Mouse (Mus musculus) liver, adult 2 months (tissue): ENCODE measurements around the gene Ahrr. TPM values are rescaled to one million over a fixed set of nuclear protein-coding genes. Genes with fewer than 3 reads are reported as not detected.

Experiments used
- DNase-seq: peaks from one replicate; pipeline ENCODE4 v3.0.0-alpha.2; 2011; ENCODE audit warnings: low read depth, low spot score; ENCODE audit errors: extremely low read depth
- H3K27ac ChIP-seq: fragments of 200-500 bp; replicated peaks from 2 replicates; pipeline ENCODE4 v1.5.1; 2012; ENCODE audit warnings: low read depth, mild to moderate bottlenecking, control low read depth, inconsistent platforms, low read length; ENCODE audit not compliant: insufficient read depth
- H3K27me3 ChIP-seq: fragments of 200-500 bp; 2 replicates; pipeline ENCODE4 v1.6.1; 2012; ENCODE audit warnings: mild to moderate bottlenecking, moderate library complexity, low read length, inconsistent platforms; ENCODE audit not compliant: control insufficient read depth, insufficient read depth
- H3K36me3 ChIP-seq: fragments of 200-500 bp; 2 replicates; pipeline ENCODE4 v1.6.1; 2012; ENCODE audit warnings: low read length, inconsistent platforms; ENCODE audit not compliant: control insufficient read depth, insufficient read depth
- H3K4me1 ChIP-seq: fragments of 200-500 bp; 2 replicates; pipeline ENCODE4 v1.6.1; 2011; ENCODE audit warnings: low read length; ENCODE audit not compliant: control insufficient read depth, insufficient read depth
- H3K4me3 ChIP-seq: fragments of 200-500 bp; 2 replicates; pipeline ENCODE4 v1.5.1; 2011; ENCODE audit warnings: low read depth, mild to moderate bottlenecking, control low read depth, low read length, moderate library complexity; ENCODE audit not compliant: insufficient read depth
- H3K79me2 ChIP-seq: fragments of 200-500 bp; 2 replicates; pipeline ENCODE4 v1.6.1; 2012; ENCODE audit warnings: inconsistent platforms, mild to moderate bottlenecking, low read length, moderate library complexity; ENCODE audit not compliant: control insufficient read depth, insufficient read depth
- H3K9ac ChIP-seq: fragments of 200-500 bp; 2 replicates; pipeline ENCODE4 v1.6.1; 2012; ENCODE audit warnings: low read depth, mild to moderate bottlenecking, control low read depth, inconsistent platforms, low read length
- CTCF ChIP-seq: fragments of 200-500 bp; IDR thresholded peaks from 2 replicates; pipeline ENCODE4 v1.5.1; 2011; ENCODE audit warnings: low read depth, low read length, control low read depth
- POLR2A ChIP-seq: fragments of 200-500 bp; IDR thresholded peaks from 2 replicates; pipeline ENCODE4 v1.6.1; 2011; ENCODE audit warnings: low read length, control low read depth; ENCODE audit not compliant: insufficient read depth; ENCODE audit errors: extremely low read depth
- WGBS: fragments of 180-500 bp; shearing (Covaris S2); methylation state at CpG from one replicate; pipeline ENCODE4 v1.1.7; 2018; 5-methylcytosine and 5-hydroxymethylcytosine counted together
- polyA plus RNA-seq: library from polyadenylated mRNA; depleted of rRNA; stranded (reverse); fragments of >200 nt; gene quantifications from 2 replicates; pipeline ENCODE4 v1.2.3, GENCODE M21; 2012
- total RNA-seq: library from RNA; depleted of rRNA; stranded (reverse); fragments of >200 nt; gene quantifications from 2 replicates; pipeline ENCODE4 v1.2.3, GENCODE M21; 2014

The Ahrr gene
- total and polyA plus RNA-seq, 2 experiments = 0.07 to 0.18 TPM

- H3K36me3 ChIP-seq = no peaks in the 10 kb centered on the region
- peak overlapping the region; percentile 43 for H3K4me3 ChIP-seq
- peak overlapping the region; percentile 34; the same call in 1 of the 2 replicates for H3K9ac ChIP-seq
- no peaks in the 10 kb centered on the region for H3K79me2 ChIP-seq
- TF ChIP-seq CTCF (no peak), POLR2A (no peak)
- H3K27ac ChIP-seq = peak overlapping the region; percentile 46
- DNase-seq = no peak
- no peaks in the 10 kb centered on the region for H3K4me1 ChIP-seq
- WGBS = 7% methylated on average over 35 of the region's 35 CpGs
- peaks cover 3% of the 10 kb centered on the region; the same call in 1 of the 2 replicates for H3K27me3 ChIP-seq
Observed at GRCm38 (mm10) chr13:74259460-74260230, 32.5 kb downstream of the Ahrr start.

GRCm38 (mm10) chr13:74246494-74246893, 45.6 kb downstream of the Ahrr start:
- Histone ChIP-seq H3K79me2 (no peaks in the 10 kb centered on the region), H3K9ac (no peak overlapping the region), H3K27ac (no peak overlapping the region), H3K36me3 (no peaks in the 10 kb centered on the region), H3K4me1 (no peaks in the 10 kb centered on the region), H3K27me3 (no peaks in the 10 kb centered on the region), H3K4me3 (no peak overlapping the region)
- TF ChIP-seq POLR2A (no peak), CTCF (no peak)
- no peak for DNase-seq

DNA sequence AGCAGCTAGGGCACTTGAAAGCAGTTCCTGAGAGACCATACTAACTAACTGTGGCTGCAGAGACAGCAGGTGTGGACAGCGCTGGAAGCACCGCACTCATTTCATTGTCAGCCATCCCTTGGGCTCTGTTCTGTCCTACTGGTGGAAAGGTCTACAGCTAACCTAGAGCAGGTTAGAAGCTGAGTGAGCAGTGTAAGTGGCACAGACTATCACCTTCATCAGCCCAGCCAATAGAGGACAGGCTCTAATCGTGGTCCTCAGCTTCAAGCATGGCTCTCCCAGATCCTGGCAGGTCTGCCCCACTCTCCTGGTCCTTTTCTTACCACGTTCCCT, 46.3 kb downstream of the Ahrr start:
- WGBS = 72% methylated on average over 4 of the region's 4 CpGs
- no peak overlapping the region for H3K27ac ChIP-seq

GRCm38 (mm10) chr13:74245214-74245898, 46.8 kb downstream of the Ahrr start:
- Histone ChIP-seq H3K36me3 (no peaks in the 10 kb centered on the region), H3K4me1 (no peaks in the 10 kb centered on the region), H3K4me3 (no peak overlapping the region), H3K79me2 (no peaks in the 10 kb centered on the region), H3K9ac (no peak overlapping the region), H3K27me3 (no peaks in the 10 kb centered on the region), H3K27ac (no peak overlapping the region)
- no peak for TF ChIP-seq CTCF
- no peak for TF ChIP-seq POLR2A
- 41% methylated on average over 17 of the region's 17 CpGs for WGBS
- DNase-seq = peak; percentile 34

More for the DNA sequence above, 46.3 kb downstream of the Ahrr start:
- TF ChIP-seq POLR2A (no peak), CTCF (no peak)
- Histone ChIP-seq H3K79me2 (no peaks in the 10 kb centered on the region), H3K9ac (no peak overlapping the region), H3K4me1 (no peaks in the 10 kb centered on the region), H3K4me3 (no peak overlapping the region), H3K27me3 (no peaks in the 10 kb centered on the region), H3K36me3 (no peaks in the 10 kb centered on the region)
- DNase-seq = no peak

DNA sequence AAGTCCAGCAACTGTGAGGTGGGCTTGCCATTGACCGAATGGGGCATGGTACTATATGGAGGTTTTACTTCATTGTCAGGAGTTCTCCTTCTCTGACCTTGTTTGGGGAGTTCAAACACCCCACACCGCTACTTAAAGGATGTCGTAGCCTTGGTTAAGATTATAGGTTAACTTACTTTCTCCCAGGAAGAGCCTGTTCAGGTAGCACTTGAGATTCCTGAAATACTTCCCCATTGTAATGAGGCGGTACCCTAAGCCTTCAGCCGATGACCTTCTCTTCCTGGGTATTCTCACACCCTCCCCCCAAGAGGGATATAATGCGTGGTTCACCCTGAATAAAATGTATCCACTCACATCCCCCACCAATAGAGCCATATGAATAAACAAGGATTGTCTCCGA, 54.6 kb downstream of the Ahrr start:
- no peak overlapping the region for H3K4me3 ChIP-seq
- 58% methylated on average over 7 of the region's 7 CpGs for WGBS
- H3K27me3 ChIP-seq = no peaks in the 10 kb centered on the region
- no peak for DNase-seq
- no peak overlapping the region for H3K27ac ChIP-seq
- H3K79me2 ChIP-seq = no peaks in the 10 kb centered on the region
- H3K4me1 ChIP-seq = no peaks in the 10 kb centered on the region
- no peaks in the 10 kb centered on the region for H3K36me3 ChIP-seq
- H3K9ac ChIP-seq = no peak overlapping the region
- no peak for TF ChIP-seq CTCF
- TF ChIP-seq POLR2A = no peak

DNA sequence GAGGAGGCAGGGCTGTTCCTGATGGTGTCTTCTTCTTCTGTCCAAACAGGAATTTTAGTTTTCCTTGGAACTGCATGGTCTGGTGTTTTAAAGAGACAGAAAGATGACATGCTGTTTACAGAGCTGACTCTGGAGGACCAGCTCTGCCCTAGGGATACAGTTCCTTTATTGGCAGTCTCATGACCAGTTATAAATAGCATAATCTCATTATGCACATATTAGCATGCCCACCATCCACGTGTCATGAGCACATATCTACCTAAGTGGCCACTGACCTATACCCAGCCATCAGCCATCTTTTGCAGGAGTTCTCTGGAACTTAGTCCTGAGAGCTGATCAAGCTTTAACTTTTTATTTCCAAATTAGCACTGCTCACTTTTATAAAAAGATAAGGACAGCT, 71.5 kb downstream of the Ahrr start:
- Histone ChIP-seq H3K27ac (no peak overlapping the region), H3K79me2 (no peaks in the 10 kb centered on the region), H3K27me3 (no peaks in the 10 kb centered on the region), H3K9ac (no peak overlapping the region), H3K36me3 (no peaks in the 10 kb centered on the region), H3K4me1 (no peaks in the 10 kb centered on the region), H3K4me3 (no peak overlapping the region)
- no peak for DNase-seq
- TF ChIP-seq CTCF (no peak), POLR2A (no peak)
- 26% methylated on average over 1 of the region's 1 CpGs for WGBS
